21 mouse cellular contexts compared by ENCODE assay signal in genomic region chr10:116677949-116678348, GRCm38 (mm10).
A peak's percentile ranks its signal among the peaks of the same experiment; 100 is the strongest.
DNase-seq lines count a peak whose midpoint lies in the region; ATAC-seq and TF ChIP-seq lines count a peak whose summit lies in the region.
"Had no signal": no experiment of that assay in that cellular context is flagged by ENCODE, and none has a peak within 500 bp of the region (broad histone marks: within the 10 kb centered on the region; RNA-seq: fewer than 3 reads in every experiment).

No protein-coding gene starts in this region.

- H3K27me3 ChIP-seq in hindbrain, postnatal 0 days (ENCODE audit: insufficient read depth, low read length) = no peaks in the 10 kb centered on the region
- H3K27me3 ChIP-seq in hindbrain, embryonic 12.5 days = no peaks in the 10 kb centered on the region
- H3K27me3 ChIP-seq in embryonic facial prominence, embryonic 10.5 days (replicated peaks; ENCODE audit: low read depth, poor library complexity, severe bottlenecking) = no peaks in the 10 kb centered on the region
- H3K27me3 ChIP-seq in limb, embryonic 11.5 days (ENCODE audit: control insufficient read depth, insufficient read depth, low read length) = no peaks in the 10 kb centered on the region
- H3K27me3 ChIP-seq: limb, embryonic 13.5 days; liver, embryonic 13.5 days; Patski had no signal

- TF ChIP-seq CTCF in hindbrain, postnatal 0 days (IDR thresholded peaks at IDR 0.05; ENCODE audit: low read depth) = no peak

- H3K9ac ChIP-seq in hindbrain, postnatal 0 days (replicated peaks; ENCODE audit: low read length) = no peak overlapping the region
- no peak overlapping the region for H3K9ac ChIP-seq in hindbrain, embryonic 12.5 days
- no peak overlapping the region for H3K9ac ChIP-seq in limb, embryonic 11.5 days (ENCODE audit: low read length)
- H3K9ac ChIP-seq: forebrain, postnatal 0 days; hindbrain, embryonic 14.5 days; limb, embryonic 13.5 days; liver, embryonic 13.5 days had no signal

- no peaks in the 10 kb centered on the region for H3K9me3 ChIP-seq in hindbrain, postnatal 0 days (ENCODE audit: low read length)
- peaks cover 7% of the 10 kb centered on the region; the same call in 1 of the 2 replicates for H3K9me3 ChIP-seq in hindbrain, embryonic 12.5 days (replicated peaks)
- peaks cover 9% of the 10 kb centered on the region; the same call in 1 of the 2 replicates for H3K9me3 ChIP-seq in embryonic facial prominence, embryonic 10.5 days
- peaks cover 5% of the 10 kb centered on the region; the same call in 1 of the 2 replicates for H3K9me3 ChIP-seq in limb, embryonic 11.5 days (ENCODE audit: control insufficient read depth, low read length)
- H3K9me3 ChIP-seq: liver, embryonic 13.5 days had no signal

- H3K4me2 ChIP-seq in hindbrain, postnatal 0 days (ENCODE audit: low read depth, low read length) = no peak overlapping the region
- H3K4me2 ChIP-seq in hindbrain, embryonic 12.5 days (replicated peaks) = no peak overlapping the region
- no peak overlapping the region for H3K4me2 ChIP-seq in limb, embryonic 11.5 days (ENCODE audit: low read depth, severe bottlenecking)
- H3K4me2 ChIP-seq: hindbrain, embryonic 14.5 days; limb, embryonic 13.5 days; liver, embryonic 13.5 days had no signal

- H3K4me1 ChIP-seq in hindbrain, postnatal 0 days (ENCODE audit: insufficient read depth, low read length) = no peaks in the 10 kb centered on the region; the same call in 1 of the 2 replicates
- H3K4me1 ChIP-seq in hindbrain, embryonic 12.5 days = no peaks in the 10 kb centered on the region
- peaks cover 8% of the 10 kb centered on the region for H3K4me1 ChIP-seq in embryonic facial prominence, embryonic 10.5 days
- H3K4me1 ChIP-seq in limb, embryonic 11.5 days (ENCODE audit: control insufficient read depth, insufficient read depth, low read length) = peaks cover 10% of the 10 kb centered on the region; the same call in 1 of the 2 replicates
- H3K4me1 ChIP-seq: liver, embryonic 13.5 days had no signal

- peak; percentile 19 for DNase-seq in hindbrain, postnatal 0 days (ENCODE audit: low spot score)
- peak; percentile 64 for DNase-seq in MN1 (ENCODE audit: low spot score)
- DNase-seq in embryonic facial prominence, embryonic 10.5 days (ENCODE audit: low spot score) = peak; percentile 60
- peak; percentile 26 for DNase-seq in limb, embryonic 11.5 days (ENCODE audit: low spot score)
- DNase-seq in left cerebral cortex, adult 8-10 months (ENCODE audit: low spot score in 2 of 2) = no peak
- no peak for DNase-seq in ovary, adult 18-20 months (ENCODE audit: low spot score)
- DNase-seq: adrenal gland, adult 2 months; cerebellum, adult 8-10 months; forebrain, postnatal 0 days; heart, postnatal 36 days; kidney, adult 2 months; liver, embryonic 13.5 days; lung, adult 2 months; thymus, postnatal 14 days had no signal

- H3K27ac ChIP-seq in hindbrain, postnatal 0 days = no peak overlapping the region
- H3K27ac ChIP-seq in hindbrain, embryonic 12.5 days = no peak overlapping the region
- H3K27ac ChIP-seq in embryonic facial prominence, embryonic 10.5 days (replicated peaks) = peak overlapping the region; percentile 35; the same call in 1 of the 2 replicates
- no peak overlapping the region for H3K27ac ChIP-seq in limb, embryonic 11.5 days (replicated peaks; ENCODE audit: low read depth, low read length)
- H3K27ac ChIP-seq: hindbrain, embryonic 14.5 days; kidney, postnatal 0 days; left cerebral cortex, adult 2 months; limb, embryonic 13.5 days; liver, embryonic 13.5 days; macrophage had no signal

- WGBS in hindbrain, postnatal 0 days = 38% methylated on average over 4 of the region's 4 CpGs
- 55% methylated on average over 4 of the region's 4 CpGs for WGBS in hindbrain, embryonic 12.5 days
- WGBS in embryonic facial prominence, embryonic 10.5 days = 42% methylated on average over 4 of the region's 4 CpGs
- WGBS in limb, embryonic 11.5 days = 26% methylated on average over 4 of the region's 4 CpGs

- H3K36me3 ChIP-seq in hindbrain, postnatal 0 days (ENCODE audit: insufficient read depth, low read length) = no peaks in the 10 kb centered on the region
- no peaks in the 10 kb centered on the region for H3K36me3 ChIP-seq in hindbrain, embryonic 12.5 days
- H3K36me3 ChIP-seq in embryonic facial prominence, embryonic 10.5 days (replicated peaks) = no peaks in the 10 kb centered on the region
- no peaks in the 10 kb centered on the region for H3K36me3 ChIP-seq in limb, embryonic 11.5 days (ENCODE audit: control insufficient read depth, insufficient read depth, low read length)
- H3K36me3 ChIP-seq: limb, embryonic 13.5 days; liver, embryonic 13.5 days had no signal

- no peak overlapping the region for H3K4me3 ChIP-seq in hindbrain, postnatal 0 days (ENCODE audit: low read length)
- H3K4me3 ChIP-seq in hindbrain, embryonic 12.5 days = no peak overlapping the region
- no peak overlapping the region for H3K4me3 ChIP-seq in embryonic facial prominence, embryonic 10.5 days
- H3K4me3 ChIP-seq in limb, embryonic 11.5 days (ENCODE audit: low read depth, low read length) = no peak overlapping the region
- H3K4me3 ChIP-seq: left cerebral cortex, adult 2 months; limb, embryonic 13.5 days; liver, embryonic 13.5 days had no signal

- ATAC-seq in hindbrain, postnatal 0 days = no peak
- no peak for ATAC-seq in hindbrain, embryonic 12.5 days (ENCODE audit: low FRiP score)
- ATAC-seq in limb, embryonic 11.5 days (ENCODE audit: insufficient number of reproducible peaks, low FRiP score, low TSS enrichment, low read depth) = no peak
- ATAC-seq: forebrain, postnatal 0 days; Patski had no signal

Comparison
In these comparisons a context has a peak if more than half of its experiments do, and no peak if none do; other contexts are left out.
1. DNase-seq: peak in hindbrain, postnatal 0 days (single experiment), MN1 (single experiment), embryonic facial prominence, embryonic 10.5 days (single experiment) and limb, embryonic 11.5 days (single experiment); none in left cerebral cortex, adult 8-10 months (0 of 2) and ovary, adult 18-20 months (single experiment).